Mouse (Mus musculus): ENCODE measurements at regions not wholly inside any gene's neighbourhood (a gene's known extent, or its start where the extent isn't known, plus 50 kb on each side); places are given as distances from the start of the nearest gene placed in this dataset.

DNA sequence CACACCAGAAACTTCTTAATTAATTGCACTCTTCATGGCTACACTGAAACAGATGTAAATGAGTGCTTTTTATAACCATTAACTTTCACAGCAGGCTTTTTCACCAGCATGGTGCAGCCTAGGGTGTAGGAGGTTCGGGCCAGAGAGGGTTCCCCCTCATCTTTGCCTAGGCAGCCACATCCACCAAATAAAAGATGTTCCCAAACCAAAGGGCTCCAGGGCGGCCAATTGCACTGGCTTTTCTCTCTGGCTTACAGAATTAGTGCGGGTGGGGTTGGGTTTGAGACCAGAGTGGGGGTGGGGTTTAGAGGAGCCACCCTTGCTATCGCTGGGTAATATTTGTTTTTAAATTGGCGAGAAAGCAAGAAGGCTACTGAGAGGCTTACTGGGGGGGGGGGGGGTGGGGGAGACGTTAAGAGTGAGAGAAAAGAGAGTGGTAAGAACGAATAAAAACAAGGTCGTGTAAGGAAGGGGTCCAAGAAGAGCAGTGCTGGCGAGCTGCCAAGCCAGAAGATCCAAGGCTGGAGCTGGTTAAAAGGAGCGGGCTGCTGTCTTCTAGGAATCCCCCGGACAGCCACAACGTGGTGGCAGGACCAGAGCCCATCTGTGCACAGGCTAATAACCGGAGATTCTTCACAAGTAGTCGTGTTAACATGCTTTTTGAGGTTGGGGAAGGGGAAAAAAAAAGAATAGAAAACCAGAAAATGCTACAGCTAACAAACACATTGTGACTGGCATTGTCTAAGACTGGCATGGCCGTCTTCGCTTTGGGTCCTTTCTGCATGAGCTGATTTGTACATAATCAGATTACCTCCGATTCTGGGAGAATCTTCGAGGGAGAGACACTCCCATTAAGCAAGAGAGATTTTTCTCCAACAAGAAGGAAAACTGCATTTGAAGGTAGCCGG is 134.0 kb upstream of the Pitx2 start:
- WGBS, result 15% methylated on average over 19 of the region's 19 CpGs
- no peaks in the 10 kb centered on the region for H3K27me3 ChIP-seq (replicated peaks; ENCODE audit: control insufficient read depth, insufficient read depth, low read length)
- H3K36me3 ChIP-seq (ENCODE audit: control insufficient read depth, insufficient read depth, low read length), result no peaks in the 10 kb centered on the region
- DNase-seq (ENCODE audit: low spot score) (peak; percentile 70), ATAC-seq (ENCODE audit: low read depth) (peak; percentile 44; the same call in 1 of the 2 replicates)
- no peak overlapping the region for H3K9ac ChIP-seq (ENCODE audit: low read depth, low read length)
- H3K4me2 ChIP-seq (ENCODE audit: low read depth, low read length), result peak overlapping the region; percentile 45
- H3K4me3 ChIP-seq (ENCODE audit: low read depth, low read length), result no peak overlapping the region; the same call in 1 of the 2 replicates
- H3K4me1 ChIP-seq (ENCODE audit: control insufficient read depth, insufficient read depth, low read length), result peaks cover 11% of the 10 kb centered on the region; the same call in 1 of the 2 replicates
- no peak overlapping the region; the same call in 1 of the 2 replicates for H3K27ac ChIP-seq (replicated peaks; ENCODE audit: low read depth, low read length)
- H3K9me3 ChIP-seq (ENCODE audit: control insufficient read depth, low read length), result no peaks in the 10 kb centered on the region

DNA sequence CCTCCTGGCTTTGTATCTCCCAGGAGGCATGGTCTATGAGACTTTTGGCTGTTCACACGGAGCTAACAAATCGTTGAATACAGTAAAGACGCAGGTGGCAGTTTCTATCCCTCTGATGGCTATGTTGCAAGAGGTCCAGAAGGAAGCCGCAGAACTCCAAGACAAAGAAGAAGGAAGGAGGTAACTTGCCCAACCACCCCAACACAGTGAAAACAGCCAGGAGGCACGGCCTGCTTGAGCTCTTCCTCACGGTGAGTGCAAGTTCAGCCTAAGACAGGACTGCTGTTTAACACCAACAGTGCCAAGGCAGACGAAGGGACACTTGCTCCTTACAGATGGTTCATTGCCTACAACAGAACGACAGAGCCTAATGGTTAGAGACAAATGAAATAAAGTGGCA is 130.0 kb upstream of the Pitx2 start:
- ATAC-seq (ENCODE audit: low read depth) (no peak), DNase-seq (ENCODE audit: low spot score) (no peak)
- Histone ChIP-seq H3K27me3 (replicated peaks; ENCODE audit: control insufficient read depth, insufficient read depth, low read length) (0 out of 2 replicates have a peak, but pooled peaks cover 4% of the 10 kb centered on the region), H3K9me3 (ENCODE audit: control insufficient read depth, low read length) (no peaks in the 10 kb centered on the region), H3K4me1 (ENCODE audit: control insufficient read depth, insufficient read depth, low read length) (peaks cover 11% of the 10 kb centered on the region; the same call in 1 of the 2 replicates), H3K9ac (ENCODE audit: low read depth, low read length) (no peak overlapping the region), H3K4me3 (ENCODE audit: low read depth, low read length) (no peak overlapping the region), H3K4me2 (ENCODE audit: low read depth, low read length) (no peak overlapping the region), H3K36me3 (ENCODE audit: control insufficient read depth, insufficient read depth, low read length) (no peaks in the 10 kb centered on the region), H3K27ac (replicated peaks; ENCODE audit: low read depth, low read length) (no peak overlapping the region)
- WGBS, result 69% methylated on average over 8 of the region's 8 CpGs

DNA sequence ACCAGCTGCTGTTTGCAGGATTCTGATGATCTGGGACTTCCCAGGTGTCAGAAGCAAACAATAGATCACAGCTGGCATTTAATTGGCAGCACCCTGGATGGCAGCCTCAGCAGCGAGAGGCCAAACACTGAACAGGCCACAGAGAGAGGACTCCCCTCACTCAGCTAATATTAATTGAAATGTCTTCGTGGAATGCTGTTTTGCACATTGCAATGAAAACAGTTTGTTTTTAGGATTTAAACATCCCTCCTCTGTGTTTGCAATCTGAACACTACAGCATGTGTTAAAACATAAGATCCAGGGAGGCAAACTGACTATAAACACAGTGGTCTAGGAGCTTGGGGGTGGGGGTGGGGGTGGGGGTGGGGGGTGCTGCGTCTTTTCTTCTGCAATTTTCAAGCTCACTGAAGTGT is 129.2 kb upstream of the Pitx2 start:
- no peak overlapping the region for H3K27ac ChIP-seq (replicated peaks; ENCODE audit: low read depth, low read length)
- H3K9me3 ChIP-seq (ENCODE audit: control insufficient read depth, low read length), result no peaks in the 10 kb centered on the region
- H3K9ac ChIP-seq (ENCODE audit: low read depth, low read length), result no peak overlapping the region
- H3K4me3 ChIP-seq (ENCODE audit: low read depth, low read length), result no peak overlapping the region
- ATAC-seq (ENCODE audit: low read depth) (no peak), DNase-seq (ENCODE audit: low spot score) (peak; percentile 30)
- no peak overlapping the region for H3K4me2 ChIP-seq (ENCODE audit: low read depth, low read length)
- 12% methylated on average over 3 of the region's 3 CpGs for WGBS
- H3K27me3 ChIP-seq (replicated peaks; ENCODE audit: control insufficient read depth, insufficient read depth, low read length), result peaks cover 4% of the 10 kb centered on the region; the same call in 1 of the 2 replicates
- no peaks in the 10 kb centered on the region for H3K36me3 ChIP-seq (ENCODE audit: control insufficient read depth, insufficient read depth, low read length)
- peaks cover 8% of the 10 kb centered on the region; the same call in 1 of the 2 replicates for H3K4me1 ChIP-seq (ENCODE audit: control insufficient read depth, insufficient read depth, low read length)

DNA sequence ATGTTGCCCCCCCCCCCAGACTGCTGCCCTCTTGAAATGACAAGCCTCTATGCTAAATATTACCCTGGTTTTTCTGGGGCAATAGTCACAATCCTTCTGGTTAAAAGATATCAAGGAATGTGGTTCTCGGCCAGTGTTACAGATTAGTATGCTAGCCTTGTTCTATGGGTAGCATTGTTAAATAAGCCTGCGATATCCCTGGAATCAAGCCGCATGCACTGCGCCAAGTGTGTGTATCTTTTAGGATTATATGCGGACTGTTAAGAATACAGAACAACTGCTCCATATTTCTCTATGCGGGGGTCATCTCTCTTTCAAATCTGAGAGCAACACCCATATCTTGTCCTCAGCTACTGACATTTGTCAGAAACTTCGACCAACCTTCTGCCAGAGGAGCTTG is 128.7 kb upstream of the Pitx2 start:
- ATAC-seq (ENCODE audit: low read depth) (no peak), DNase-seq (ENCODE audit: low spot score) (peak; percentile 26)
- WGBS, result 58% methylated on average over 7 of the region's 7 CpGs
- H3K36me3 ChIP-seq (ENCODE audit: control insufficient read depth, insufficient read depth, low read length), result no peaks in the 10 kb centered on the region
- H3K27me3 ChIP-seq (replicated peaks; ENCODE audit: control insufficient read depth, insufficient read depth, low read length), result peaks cover 4% of the 10 kb centered on the region; the same call in 1 of the 2 replicates
- no peaks in the 10 kb centered on the region for H3K9me3 ChIP-seq (ENCODE audit: control insufficient read depth, low read length)
- no peak overlapping the region for H3K27ac ChIP-seq (replicated peaks; ENCODE audit: low read depth, low read length)
- H3K4me2 ChIP-seq (ENCODE audit: low read depth, low read length), result no peak overlapping the region
- H3K9ac ChIP-seq (ENCODE audit: low read depth, low read length), result no peak overlapping the region
- no peak overlapping the region for H3K4me3 ChIP-seq (ENCODE audit: low read depth, low read length)
- 0 out of 2 replicates have a peak, but pooled peaks cover 4% of the 10 kb centered on the region for H3K4me1 ChIP-seq (ENCODE audit: control insufficient read depth, insufficient read depth, low read length)

DNA sequence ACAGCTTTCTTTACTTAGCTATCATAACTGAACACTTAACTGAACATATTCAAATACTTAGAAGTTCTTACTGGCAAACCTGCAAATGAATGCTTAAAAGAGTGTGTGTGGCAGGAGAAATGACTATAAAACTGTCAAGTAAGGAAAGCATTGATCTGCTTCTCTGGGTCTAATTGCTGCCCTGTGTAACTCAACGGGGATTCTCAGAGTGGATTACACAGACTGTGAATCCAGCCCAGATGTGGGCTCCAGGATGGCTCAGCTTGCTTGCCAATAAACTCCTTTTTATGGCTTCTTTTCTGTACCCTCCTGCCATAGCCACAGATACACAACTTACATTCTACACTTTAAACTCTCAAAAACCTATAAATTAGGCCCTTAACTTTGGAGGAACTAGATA is 123.3 kb upstream of the Pitx2 start:
- DNase-seq (ENCODE audit: low spot score), result no peak
- Histone ChIP-seq H3K27me3 (replicated peaks; ENCODE audit: control insufficient read depth, insufficient read depth, low read length) (peaks cover 4% of the 10 kb centered on the region; the same call in 1 of the 2 replicates), H3K4me1 (ENCODE audit: control insufficient read depth, insufficient read depth, low read length) (no peaks in the 10 kb centered on the region), H3K9me3 (ENCODE audit: control insufficient read depth, low read length) (no peaks in the 10 kb centered on the region), H3K4me3 (ENCODE audit: low read depth, low read length) (no peak overlapping the region), H3K9ac (ENCODE audit: low read depth, low read length) (no peak overlapping the region), H3K27ac (replicated peaks; ENCODE audit: low read depth, low read length) (no peak overlapping the region), H3K4me2 (ENCODE audit: low read depth, low read length) (no peak overlapping the region), H3K36me3 (ENCODE audit: control insufficient read depth, insufficient read depth, low read length) (no peaks in the 10 kb centered on the region)
- 22% methylated on average over 1 of the region's 1 CpGs for WGBS
- no peak for ATAC-seq (ENCODE audit: low read depth)

DNA sequence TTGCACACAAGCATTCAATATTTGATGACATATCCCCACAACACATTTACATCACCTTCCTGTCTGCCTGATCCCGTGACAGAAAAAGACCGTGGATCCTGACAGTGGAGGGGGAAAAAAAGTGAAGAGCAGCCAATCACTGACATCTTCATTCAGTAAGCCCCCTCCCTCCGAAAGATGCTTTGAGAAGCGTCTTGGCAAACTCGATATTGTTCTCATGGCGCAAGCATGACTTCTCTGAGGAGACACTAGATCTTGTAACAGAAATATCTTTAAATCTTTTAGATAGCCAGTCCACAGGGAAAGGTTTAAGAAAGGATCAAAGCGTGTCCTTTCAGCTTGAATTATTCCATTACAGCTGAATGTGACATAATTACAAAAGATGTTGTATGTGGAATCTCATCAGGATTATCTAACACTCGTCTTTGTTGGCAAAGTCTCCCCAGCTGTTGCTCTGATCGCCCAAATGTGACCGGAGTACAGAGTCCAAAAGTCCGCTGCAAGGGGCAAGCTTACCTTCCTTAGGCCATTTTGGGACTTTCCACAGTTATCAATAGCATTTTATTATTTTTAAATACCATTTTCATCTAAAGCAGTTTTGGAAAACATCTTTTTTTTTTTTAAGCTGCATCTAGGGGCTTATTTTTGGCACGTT is 95.8 kb upstream of the Pitx2 start:
- Histone ChIP-seq H3K9ac (ENCODE audit: low read depth, low read length) (no peak overlapping the region), H3K27me3 (replicated peaks; ENCODE audit: control insufficient read depth, insufficient read depth, low read length) (no peaks in the 10 kb centered on the region), H3K36me3 (ENCODE audit: control insufficient read depth, insufficient read depth, low read length) (no peaks in the 10 kb centered on the region), H3K27ac (replicated peaks; ENCODE audit: low read depth, low read length) (no peak overlapping the region), H3K4me1 (ENCODE audit: control insufficient read depth, insufficient read depth, low read length) (no peaks in the 10 kb centered on the region), H3K9me3 (ENCODE audit: control insufficient read depth, low read length) (no peaks in the 10 kb centered on the region), H3K4me2 (ENCODE audit: low read depth, low read length) (no peak overlapping the region), H3K4me3 (ENCODE audit: low read depth, low read length) (no peak overlapping the region)
- 75% methylated on average over 12 of the region's 12 CpGs for WGBS
- no peak for ATAC-seq (ENCODE audit: low read depth)
- peak; percentile 11 for DNase-seq (ENCODE audit: low spot score)

DNA sequence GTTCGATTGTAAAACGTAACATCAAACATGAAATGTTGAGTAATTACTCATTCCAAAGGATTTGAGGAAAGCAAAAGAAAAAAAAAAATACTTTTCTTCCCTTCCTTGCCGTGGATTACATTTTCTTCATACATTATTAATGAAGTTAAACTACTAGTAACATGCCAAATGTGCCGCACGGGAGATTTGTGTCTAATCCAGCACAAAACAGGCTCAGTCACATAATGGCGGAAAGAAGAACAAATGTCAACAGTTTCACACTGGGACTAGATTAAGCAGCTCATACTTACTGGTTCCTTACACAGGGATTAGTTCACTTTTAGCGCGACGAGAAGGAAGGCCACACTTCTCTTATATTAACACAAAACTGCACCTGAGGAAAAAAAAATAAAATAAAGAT is 94.9 kb upstream of the Pitx2 start:
- no peak overlapping the region for H3K9ac ChIP-seq (ENCODE audit: low read depth, low read length)
- H3K4me1 ChIP-seq (ENCODE audit: control insufficient read depth, insufficient read depth, low read length), result no peaks in the 10 kb centered on the region
- H3K9me3 ChIP-seq (ENCODE audit: control insufficient read depth, low read length), result no peaks in the 10 kb centered on the region
- no peak overlapping the region for H3K4me3 ChIP-seq (ENCODE audit: low read depth, low read length)
- H3K27ac ChIP-seq (replicated peaks; ENCODE audit: low read depth, low read length), result no peak overlapping the region
- ATAC-seq (ENCODE audit: low read depth) (no peak), DNase-seq (ENCODE audit: low spot score) (peak; percentile 9)
- 80% methylated on average over 9 of the region's 9 CpGs for WGBS
- no peaks in the 10 kb centered on the region for H3K27me3 ChIP-seq (replicated peaks; ENCODE audit: control insufficient read depth, insufficient read depth, low read length)
- H3K4me2 ChIP-seq (ENCODE audit: low read depth, low read length), result no peak overlapping the region
- H3K36me3 ChIP-seq (ENCODE audit: control insufficient read depth, insufficient read depth, low read length), result no peaks in the 10 kb centered on the region

DNA sequence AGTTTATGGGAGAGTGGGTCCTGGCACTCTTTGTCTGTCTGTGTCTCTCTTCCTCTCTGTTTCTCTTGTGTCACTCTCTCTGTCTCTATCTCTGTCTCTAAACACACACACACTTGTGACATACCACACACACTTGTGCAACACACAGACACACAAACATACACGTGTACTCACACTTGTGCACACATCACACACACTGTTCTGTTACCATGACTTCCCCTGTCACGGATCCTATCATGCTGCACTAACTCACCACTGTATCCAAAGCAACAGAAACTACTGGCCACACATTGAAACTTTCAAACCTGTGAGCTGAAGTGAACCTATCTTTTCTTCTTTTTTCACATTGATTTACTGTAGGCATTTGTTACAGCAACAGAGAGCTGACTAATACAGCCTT is 93.5 kb upstream of the Pitx2 start:
- no peaks in the 10 kb centered on the region for H3K4me1 ChIP-seq (ENCODE audit: control insufficient read depth, insufficient read depth, low read length)
- H3K27ac ChIP-seq (replicated peaks; ENCODE audit: low read depth, low read length), result no peak overlapping the region
- no peak overlapping the region for H3K4me2 ChIP-seq (ENCODE audit: low read depth, low read length)
- H3K4me3 ChIP-seq (ENCODE audit: low read depth, low read length), result no peak overlapping the region
- ATAC-seq (ENCODE audit: low read depth) (no peak), DNase-seq (ENCODE audit: low spot score) (no peak)
- WGBS, result 88% methylated on average over 2 of the region's 2 CpGs
- H3K36me3 ChIP-seq (ENCODE audit: control insufficient read depth, insufficient read depth, low read length), result no peaks in the 10 kb centered on the region
- no peaks in the 10 kb centered on the region for H3K27me3 ChIP-seq (replicated peaks; ENCODE audit: control insufficient read depth, insufficient read depth, low read length)
- no peaks in the 10 kb centered on the region for H3K9me3 ChIP-seq (ENCODE audit: control insufficient read depth, low read length)
- H3K9ac ChIP-seq (ENCODE audit: low read depth, low read length), result no peak overlapping the region
